Mouse (Mus musculus): ENCODE data around the gene Zbtb17.
A peak's percentile ranks its signal among the peaks of the same experiment; 100 is the strongest.

The Zbtb17 gene

GRCm38 (mm10) chr4:141425484-141426479 is 18.7 kb upstream of the Zbtb17 start:
- DNase-seq (ENCODE audit: extremely low read depth, low read depth, low spot score) = no peak

GRCm38 (mm10) chr4:141426796-141427745 is 17.4 kb upstream of the Zbtb17 start:
- DNase-seq (ENCODE audit: extremely low read depth, low read depth, low spot score) = no peak

- no peak for DNase-seq (ENCODE audit: extremely low read depth, low read depth, low spot score)
These were observed 16.5 kb upstream of the Zbtb17 start for GRCm38 (mm10) chr4:141427921-141428320.

- no peak for DNase-seq (ENCODE audit: extremely low read depth, low read depth, low spot score)
These were observed 15.1 kb upstream of the Zbtb17 start for GRCm38 (mm10) chr4:141429381-141429780.

GRCm38 (mm10) chr4:141429847-141430246 is 14.6 kb upstream of the Zbtb17 start:
- DNase-seq (ENCODE audit: extremely low read depth, low read depth, low spot score) = no peak

GRCm38 (mm10) chr4:141430997-141431396 is 13.5 kb upstream of the Zbtb17 start:
- DNase-seq (ENCODE audit: extremely low read depth, low read depth, low spot score) = no peak

- DNase-seq (ENCODE audit: extremely low read depth, low read depth, low spot score) = no peak
These were observed 11.8 kb upstream of the Zbtb17 start for GRCm38 (mm10) chr4:141432666-141433065.

- no peak for DNase-seq (ENCODE audit: extremely low read depth, low read depth, low spot score)
These were observed 11.3 kb upstream of the Zbtb17 start for GRCm38 (mm10) chr4:141433191-141433590.

- DNase-seq (ENCODE audit: extremely low read depth, low read depth, low spot score) = no peak
These were observed 8.5 kb upstream of the Zbtb17 start, which contains the start of gene Srarp for GRCm38 (mm10) chr4:141435974-141436373. Srarp (minus strand) TSS chr4:141436105.

GRCm38 (mm10) chr4:141439083-141439803 is 5.2 kb upstream of the Zbtb17 start:
- no peak for DNase-seq (ENCODE audit: extremely low read depth, low read depth, low spot score)

- no peak for DNase-seq (ENCODE audit: extremely low read depth, low read depth, low spot score)
These were observed 3.6 kb upstream of the Zbtb17 start for GRCm38 (mm10) chr4:141440877-141441276.

GRCm38 (mm10) chr4:141443641-141444429 is 619 bp upstream of the Zbtb17 start:
- no peak for DNase-seq (ENCODE audit: extremely low read depth, low read depth, low spot score)

GRCm38 (mm10) chr4:141445328-141445720 is 870 bp downstream of the Zbtb17 start:
- DNase-seq (ENCODE audit: extremely low read depth, low read depth, low spot score) = no peak

GRCm38 (mm10) chr4:141446211-141446610 is 1.8 kb downstream of the Zbtb17 start:
- DNase-seq (ENCODE audit: extremely low read depth, low read depth, low spot score) = no peak

- DNase-seq (ENCODE audit: extremely low read depth, low read depth, low spot score) = no peak
These were observed 6.8 kb downstream of the Zbtb17 start for GRCm38 (mm10) chr4:141451251-141451650.

GRCm38 (mm10) chr4:141451916-141452450 is 7.5 kb downstream of the Zbtb17 start:
- no peak for DNase-seq (ENCODE audit: extremely low read depth, low read depth, low spot score)

GRCm38 (mm10) chr4:141454581-141455350 is 10.3 kb downstream of the Zbtb17 start:
- DNase-seq (ENCODE audit: extremely low read depth, low read depth, low spot score) = no peak

- peak; percentile 52 for DNase-seq (ENCODE audit: extremely low read depth, low read depth, low spot score)
These were observed 11.1 kb downstream of the Zbtb17 start for GRCm38 (mm10) chr4:141455526-141455925.
